Mouse (Mus musculus) c-Kit-positive CD71-negative TER-119-negative erythroid progenitor cells, embryonic 14.5 days (primary cell): Measurements from ENCODE around the gene Snapc4.

ENCODE experiments used
- DNase-seq: peaks from one replicate; pipeline ENCODE4 v3.0.0-alpha.2; 2013; ENCODE audit warnings: low read depth

Snapc4 gene

GRCm38 (mm10) chr2:26313394-26313793, 67.1 kb downstream of the Snapc4 start:
- no peak for DNase-seq

- no peak for DNase-seq
Observed at GRCm38 (mm10) chr2:26312812-26313211, 67.6 kb downstream of the Snapc4 start.
